Mouse (Mus musculus) embryonic facial prominence, embryonic 10.5 days (tissue): ENCODE data around the gene Ypel2. TPM values are rescaled to one million over a fixed set of nuclear protein-coding genes. Genes with fewer than 3 reads are reported as not detected.

ENCODE experiments used
- DNase-seq: peaks from one replicate; pipeline ENCODE4 v3.0.0-alpha.2; 2017; ENCODE audit warnings: low spot score
- H3K27ac ChIP-seq: fragments of 300-500 bp; sonication (generic); replicated peaks from 2 replicates; pipeline ENCODE4 v1.5.1; 2016; ENCODE audit warnings: mild to moderate bottlenecking
- H3K27me3 ChIP-seq: fragments of 300-500 bp; sonication (generic); replicated peaks from 2 replicates; pipeline ENCODE4 v1.6.1; 2016; ENCODE audit warnings: low read depth, mild to moderate bottlenecking; ENCODE audit not compliant: poor library complexity, severe bottlenecking
- H3K36me3 ChIP-seq: fragments of 300-500 bp; sonication (generic); replicated peaks from 2 replicates; pipeline ENCODE4 v1.6.1; 2016; ENCODE audit warnings: mild to moderate bottlenecking, moderate library complexity
- H3K4me1 ChIP-seq: fragments of 300-500 bp; sonication (generic); 2 replicates; pipeline ENCODE4 v1.6.1; 2016
- H3K4me3 ChIP-seq: fragments of 300-500 bp; sonication (generic); 2 replicates; pipeline ENCODE4 v1.5.1; 2016; ENCODE audit warnings: mild to moderate bottlenecking, moderate library complexity
- H3K9me3 ChIP-seq: fragments of 300-500 bp; sonication (generic); 2 replicates; pipeline ENCODE4 v1.6.1; 2016; ENCODE audit warnings: mild to moderate bottlenecking
- WGBS: fragments of 180-500 bp; shearing (Covaris S2); methylation state at CpG from one replicate; pipeline ENCODE4 v1.1.7; 2016; 5-methylcytosine and 5-hydroxymethylcytosine counted together
- polyA plus RNA-seq: library from polyadenylated mRNA; unstranded; fragments of >200 nt; fragmentation: Nextera tagmentation; extraction: Ambion mirVana; gene quantifications from 2 replicates; pipeline ENCODE4 v1.2.1, GENCODE M21; 2016

Gene Ypel2
- polyA plus RNA-seq, 1 experiment from 2014 or later = 5.4 TPM

DNA sequence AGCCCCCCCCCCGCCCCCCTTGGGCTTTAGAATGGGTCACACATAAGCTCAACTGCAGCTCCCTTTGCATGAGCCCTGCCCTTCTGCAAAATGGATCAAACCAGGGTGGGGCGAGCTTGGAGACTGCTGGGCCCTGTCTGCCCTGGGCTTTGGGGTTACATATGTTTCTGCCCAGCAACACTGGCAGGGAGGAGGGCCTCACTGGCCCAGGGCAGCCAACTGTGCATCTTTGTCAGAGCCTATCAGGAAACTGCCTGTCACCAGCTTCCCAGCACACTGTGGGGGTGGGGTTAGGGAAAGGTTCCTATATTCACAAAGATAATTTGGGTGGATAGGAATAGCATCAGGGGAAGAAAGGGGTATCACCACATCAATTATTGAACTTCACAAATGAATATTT lies 95.1 kb downstream of the Ypel2 start:
- Histone ChIP-seq H3K27me3 (peaks cover 5% of the 10 kb centered on the region), H3K9me3 (no peaks in the 10 kb centered on the region), H3K36me3 (no peaks in the 10 kb centered on the region), H3K4me1 (peaks cover 50% of the 10 kb centered on the region), H3K27ac (peak overlapping the region; percentile 60), H3K4me3 (no peak overlapping the region)
- DNase-seq = peak; percentile 52
- 33% methylated on average over 2 of the region's 2 CpGs for WGBS

GRCm38 (mm10) chr11:86895567-86895966 lies 97.9 kb downstream of the Ypel2 start:
- Histone ChIP-seq H3K36me3 (no peaks in the 10 kb centered on the region), H3K27ac (no peak overlapping the region), H3K4me3 (no peak overlapping the region), H3K27me3 (peaks cover 8% of the 10 kb centered on the region), H3K4me1 (peaks cover 50% of the 10 kb centered on the region), H3K9me3 (no peaks in the 10 kb centered on the region; the same call in 1 of the 2 replicates)
- peak; percentile 23 for DNase-seq
- WGBS = 39% methylated on average over 3 of the region's 3 CpGs

DNA sequence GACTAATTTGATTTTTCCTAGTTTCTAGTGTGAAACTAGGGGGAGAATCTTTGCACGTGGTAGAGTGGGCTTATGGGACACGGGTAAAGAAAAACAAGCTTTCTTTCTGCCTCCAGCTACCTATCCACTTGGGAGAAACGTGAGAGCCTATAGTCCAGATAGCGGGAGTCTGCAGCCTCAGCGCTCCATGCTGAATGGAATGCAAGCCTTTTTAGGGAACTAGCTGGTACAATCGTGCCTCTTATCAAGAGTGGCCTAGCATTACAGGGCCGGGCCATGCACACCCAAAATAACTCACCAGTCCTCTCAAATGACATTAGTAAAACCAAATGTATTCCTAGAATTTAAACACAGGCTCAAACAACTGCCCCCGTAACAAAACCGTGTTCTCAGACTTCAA lies 98.4 kb downstream of the Ypel2 start:
- H3K27me3 ChIP-seq = peaks cover 8% of the 10 kb centered on the region
- H3K4me1 ChIP-seq = peaks cover 50% of the 10 kb centered on the region
- peak; percentile 26 for DNase-seq
- 42% methylated on average over 9 of the region's 9 CpGs for WGBS
- H3K27ac ChIP-seq = no peak overlapping the region
- H3K4me3 ChIP-seq = no peak overlapping the region
- H3K36me3 ChIP-seq = no peaks in the 10 kb centered on the region
- H3K9me3 ChIP-seq = no peaks in the 10 kb centered on the region; the same call in 1 of the 2 replicates

GRCm38 (mm10) chr11:86894171-86894577 lies 99.3 kb downstream of the Ypel2 start:
- Histone ChIP-seq H3K36me3 (no peaks in the 10 kb centered on the region), H3K9me3 (no peaks in the 10 kb centered on the region; the same call in 1 of the 2 replicates), H3K27ac (no peak overlapping the region; the same call in 1 of the 2 replicates), H3K4me3 (peak overlapping the region; percentile 46), H3K27me3 (peaks cover 8% of the 10 kb centered on the region), H3K4me1 (peaks cover 50% of the 10 kb centered on the region)
- peak; percentile 86 for DNase-seq
- WGBS = 8% methylated on average over 19 of the region's 19 CpGs

DNA sequence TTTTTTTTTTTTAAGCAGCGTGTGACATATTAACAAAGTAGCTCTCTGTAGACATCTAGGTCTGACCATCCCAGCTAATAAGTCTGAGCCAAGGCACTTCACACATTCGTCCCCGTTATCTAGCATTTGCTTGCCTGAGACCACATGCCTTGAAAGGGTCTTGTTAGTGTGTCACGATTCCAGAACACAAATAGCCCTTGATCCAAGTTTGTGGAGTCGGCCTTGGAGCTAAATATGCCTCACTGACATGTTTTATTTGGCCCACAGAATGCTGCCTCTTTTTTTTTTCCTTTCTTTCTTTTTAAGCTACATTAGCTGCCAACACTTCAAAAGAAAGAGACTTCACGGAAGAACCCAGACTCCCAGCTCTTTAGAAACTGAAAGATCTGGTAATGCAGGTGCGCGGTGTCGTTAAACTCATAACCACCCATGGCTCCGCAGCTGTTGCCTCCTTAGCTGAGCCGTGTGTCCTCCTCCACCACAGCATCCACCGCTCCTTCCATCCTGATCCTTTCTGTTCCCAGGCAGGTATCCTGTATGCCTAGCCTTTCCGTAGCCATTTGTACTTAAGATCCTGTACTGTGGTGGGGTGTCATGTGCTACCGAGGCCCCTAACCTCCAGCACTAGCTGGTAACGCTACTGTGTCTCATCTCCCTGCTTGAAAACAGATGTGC lies 100.4 kb downstream of the Ypel2 start:
- Histone ChIP-seq H3K27me3 (peaks cover 8% of the 10 kb centered on the region), H3K27ac (no peak overlapping the region)
- 82% methylated on average over 15 of the region's 15 CpGs for WGBS

More for the DNA sequence above, 100.4 kb downstream of the Ypel2 start:
- DNase-seq = no peak
- H3K9me3 ChIP-seq = no peaks in the 10 kb centered on the region; the same call in 1 of the 2 replicates
- H3K4me1 ChIP-seq = peaks cover 41% of the 10 kb centered on the region
- no peak overlapping the region for H3K4me3 ChIP-seq
- no peaks in the 10 kb centered on the region for H3K36me3 ChIP-seq

Other genes with a start within 250 kb of the Ypel2 start
- gene Cltc, start 236.1 kb downstream of the Ypel2 start, polyA plus RNA-seq = 132 and 137 TPM in 2 replicates
- gene Dhx40, start 186.0 kb downstream of the Ypel2 start, polyA plus RNA-seq = 34.6 and 36.2 TPM in 2 replicates
- 33.7 and 37.3 TPM in 2 replicates for gene Gdpd1, start 80.4 kb upstream of the Ypel2 start, polyA plus RNA-seq
- 28.3 and 33.0 TPM in 2 replicates for gene Smg8, start 93.1 kb upstream of the Ypel2 start, polyA plus RNA-seq
- 17.5 and 17.9 TPM in 2 replicates for gene Prr11, start 115.0 kb upstream of the Ypel2 start, polyA plus RNA-seq
- 105 and 111 TPM in 2 replicates for gene Ska2, start 115.5 kb upstream of the Ypel2 start, polyA plus RNA-seq
- 49.1 and 52.1 TPM in 2 replicates for gene Trim37, start 133.4 kb upstream of the Ypel2 start, polyA plus RNA-seq